Mouse (Mus musculus) urinary bladder, postnatal 0 days (tissue): ENCODE data around the gene Olfr787. TPM values are rescaled to one million over a fixed set of nuclear protein-coding genes. Genes with fewer than 3 reads are reported as not detected.

Source experiments
- polyA plus RNA-seq: library from polyadenylated mRNA; unstranded; fragments of >200 nt; fragmentation: Nextera tagmentation; extraction: Ambion mirVana; gene quantifications from 2 replicates; pipeline ENCODE4 v1.2.1, GENCODE M21; 2015

Olfr787 gene
- polyA plus RNA-seq = not detected in 2 replicates

DNA sequence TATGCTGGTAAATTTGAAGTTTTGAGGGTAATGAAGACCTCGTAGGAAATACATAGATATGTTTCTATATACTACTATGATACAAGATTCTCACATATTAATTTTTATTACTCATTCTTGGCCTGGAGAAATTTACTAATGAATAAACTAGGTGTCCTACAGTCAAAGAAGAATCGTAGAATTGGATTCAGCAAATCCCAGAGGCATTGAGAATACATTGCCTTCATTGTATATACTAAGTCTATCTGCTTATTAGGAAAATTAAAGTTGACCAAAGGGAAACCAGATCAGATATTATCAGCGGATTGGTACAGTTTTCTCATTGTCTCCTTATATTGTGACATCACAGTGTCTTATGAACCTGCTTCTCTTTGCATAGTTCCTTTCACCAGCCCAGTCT, at the start of gene Olfr787:
TSS of gene Olfr787 (plus strand) at position 301 of the 400 bp plus-strand sequence.

DNA sequence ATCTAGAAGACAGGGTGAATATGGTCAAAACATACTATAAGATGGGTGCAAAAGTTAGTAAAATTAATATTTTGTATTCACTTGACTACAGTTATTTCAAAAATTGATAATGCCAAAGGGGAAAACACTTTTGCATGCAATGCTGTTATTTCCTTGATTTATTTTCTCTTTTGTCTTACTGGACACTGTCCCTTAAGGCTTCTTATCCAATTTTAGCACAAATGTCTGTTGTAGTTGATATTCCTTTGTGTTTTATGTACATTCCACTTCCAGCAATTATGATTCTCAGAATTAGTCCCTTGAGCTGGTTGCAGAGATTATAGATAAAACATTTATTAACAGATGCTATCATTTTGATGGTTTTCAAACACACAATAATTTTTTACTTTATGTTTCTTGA, 34.7 kb upstream of the Olfr787 start, which contains the start of gene Olfr786:
TSS of gene Olfr786 (plus strand) at position 301 of the 400 bp plus-strand sequence.

DNA sequence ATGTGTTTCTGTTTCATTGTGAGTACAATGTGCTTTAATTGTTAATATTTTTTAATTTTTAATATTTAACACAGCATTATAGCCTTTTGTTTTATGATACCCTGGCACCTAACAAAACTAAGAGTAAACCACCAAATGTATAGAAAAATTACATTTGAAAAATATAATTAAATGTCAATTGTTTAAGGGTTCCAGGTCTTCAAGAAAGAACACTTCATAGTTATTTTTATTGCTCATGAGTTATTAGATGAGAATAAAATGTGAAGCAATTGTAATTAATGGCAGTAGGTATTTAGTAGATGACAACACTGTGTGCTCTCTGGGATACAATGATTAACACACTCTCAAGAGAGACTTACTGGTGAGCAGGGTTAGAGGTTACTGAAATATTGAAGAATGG, 9.0 kb downstream of the Olfr787 start, which contains the start of gene Olfr788:
TSS of gene Olfr788 (plus strand) at position 301 of the 400 bp plus-strand sequence.

DNA sequence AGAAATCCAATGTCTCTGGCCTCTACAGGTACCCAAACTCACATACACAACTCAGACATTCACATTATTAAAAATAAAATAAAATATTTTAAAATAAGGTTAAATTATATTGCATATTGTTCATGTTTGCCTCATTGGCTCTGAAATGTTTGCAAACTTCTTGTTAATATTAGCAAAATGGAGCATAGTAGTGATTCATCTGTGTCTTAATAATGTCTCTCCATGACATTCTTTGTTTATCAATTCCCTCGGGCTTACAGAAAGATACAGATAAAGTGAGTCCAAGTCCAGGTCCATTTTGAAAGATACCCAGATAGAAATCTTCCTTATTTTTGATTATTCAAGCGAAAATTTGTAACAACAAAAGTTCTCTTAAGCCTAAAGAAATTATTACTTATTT, 22.8 kb downstream of the Olfr787 start, which contains the start of gene Olfr789:
TSS of gene Olfr789 (plus strand) at position 301 of the 400 bp plus-strand sequence.

GRCm38 (mm10) chr10:129498192-129498591, 36.5 kb downstream of the Olfr787 start, which contains the start of gene Olfr790:
Gene Olfr790, plus strand, starts transcription at chr10:129498492.

Other genes starting within 250 kb of the Olfr787 start
- not detected in 2 replicates for gene Olfr774, start 225.7 kb upstream of the Olfr787 start, polyA plus RNA-seq
- not detected in 2 replicates for gene Olfr775, start 213.4 kb upstream of the Olfr787 start, polyA plus RNA-seq
- gene Olfr776, start 202.7 kb upstream of the Olfr787 start, polyA plus RNA-seq = not detected in 2 replicates
- not detected in 2 replicates for gene Olfr777, start 190.4 kb upstream of the Olfr787 start, polyA plus RNA-seq
- gene Olfr780, start 143.7 kb upstream of the Olfr787 start, polyA plus RNA-seq = not detected in 2 replicates
- gene Olfr781, start 133.0 kb upstream of the Olfr787 start, polyA plus RNA-seq = not detected in 2 replicates
- not detected in 2 replicates for gene Olfr782, start 113.0 kb upstream of the Olfr787 start, polyA plus RNA-seq
- not detected in 2 replicates for gene Olfr784, start 77.8 kb upstream of the Olfr787 start, polyA plus RNA-seq
- gene Olfr785, start 56.4 kb upstream of the Olfr787 start, polyA plus RNA-seq = not detected in 2 replicates
- gene Olfr786, start 34.6 kb upstream of the Olfr787 start, polyA plus RNA-seq = not detected in 2 replicates
- not detected in 2 replicates for gene Olfr788, start 9.1 kb downstream of the Olfr787 start, polyA plus RNA-seq
- gene Olfr789, start 22.9 kb downstream of the Olfr787 start, polyA plus RNA-seq = not detected in 2 replicates
- not detected in 2 replicates for gene Olfr790, start 36.6 kb downstream of the Olfr787 start, polyA plus RNA-seq
- not detected in 2 replicates for gene Olfr791, start 59.9 kb downstream of the Olfr787 start, polyA plus RNA-seq
- not detected in 2 replicates for gene Olfr792, start 77.3 kb downstream of the Olfr787 start, polyA plus RNA-seq
- gene Olfr794, start 105.8 kb downstream of the Olfr787 start, polyA plus RNA-seq = not detected in 2 replicates
- gene Olfr796, start 150.7 kb downstream of the Olfr787 start, polyA plus RNA-seq = not detected in 2 replicates
- not detected in 2 replicates for gene Olfr798, start 166.1 kb downstream of the Olfr787 start, polyA plus RNA-seq
- gene Olfr799, start 175.6 kb downstream of the Olfr787 start, polyA plus RNA-seq = not detected in 2 replicates
- gene Olfr800, start 195.8 kb downstream of the Olfr787 start, polyA plus RNA-seq = not detected in 2 replicates
- gene Olfr801, start 212.0 kb downstream of the Olfr787 start, polyA plus RNA-seq = not detected in 2 replicates
- gene Olfr802, start 226.3 kb downstream of the Olfr787 start, polyA plus RNA-seq = not detected in 2 replicates
- not detected in 2 replicates for gene Olfr803, start 232.4 kb downstream of the Olfr787 start, polyA plus RNA-seq
- not detected in 2 replicates for gene Olfr804, start 241.3 kb downstream of the Olfr787 start, polyA plus RNA-seq